14 mouse cellular contexts compared by ENCODE assay signal in genomic region chr15:97904339-97904991, GRCm38 (mm10). TPM values are rescaled to one million over a fixed set of nuclear protein-coding genes. Genes with fewer than 3 reads are reported as not detected.
DNase-seq lines count a peak whose midpoint lies in the region; ATAC-seq and TF ChIP-seq lines count a peak whose summit lies in the region.
"Had no signal": no experiment of that assay in that cellular context is flagged by ENCODE, and none has a peak within 500 bp of the region (broad histone marks: within the 10 kb centered on the region; RNA-seq: fewer than 3 reads in every experiment).

No protein-coding gene starts in this region.

- no peaks in the 10 kb centered on the region for H3K9me3 ChIP-seq in kidney, embryonic 16.5 days (ENCODE audit: low read length)
- H3K9me3 ChIP-seq in midbrain, embryonic 11.5 days (ENCODE audit: control insufficient read depth, low read length) = no peaks in the 10 kb centered on the region
- H3K9me3 ChIP-seq in midbrain, embryonic 15.5 days = no peaks in the 10 kb centered on the region
- H3K9me3 ChIP-seq: forebrain, embryonic 15.5 days; limb, embryonic 15.5 days; midbrain, embryonic 13.5 days had no signal

- no peak; the same call in 1 of the 2 replicates for TF ChIP-seq CTCF in kidney, adult 2 months (conservative IDR thresholded peaks at IDR 0.05; ENCODE audit: insufficient read depth, insufficient read length, low read depth, low read length)
- TF ChIP-seq CTCF in thymus, adult 2 months (IDR thresholded peaks at IDR 0.05; ENCODE audit: borderline replicate concordance, control insufficient read depth, extremely low read depth, insufficient read depth, low read length, poor library complexity) = no peak

- peak overlapping the region; percentile 5; the same call in 1 of the 2 replicates for H3K4me3 ChIP-seq in kidney, adult 2 months (ENCODE audit: insufficient read depth, low read depth, low read length)
- no peak overlapping the region for H3K4me3 ChIP-seq in kidney, embryonic 16.5 days (ENCODE audit: low read length)
- no peak overlapping the region for H3K4me3 ChIP-seq in midbrain, embryonic 11.5 days (ENCODE audit: low read depth, low read length)
- H3K4me3 ChIP-seq in midbrain, embryonic 15.5 days = no peak overlapping the region
- H3K4me3 ChIP-seq in thymus, adult 2 months (ENCODE audit: control insufficient read depth, insufficient read depth, low read length) = no peak overlapping the region
- H3K4me3 ChIP-seq: forebrain, embryonic 15.5 days; limb, embryonic 15.5 days; midbrain, embryonic 13.5 days had no signal

- DNase-seq in kidney, adult 2 months = peak; percentile 78
- DNase-seq in midbrain, embryonic 11.5 days (ENCODE audit: low spot score, missing footprints) = peak; percentile 21
- DNase-seq in kidney, postnatal 36 days = peak; percentile 68 to 71
- no peak for DNase-seq in thymus, adult 2 months
- DNase-seq in gastrocnemius, postnatal 10 days = no peak
- DNase-seq: adrenal gland, adult 8-10 months; cerebellum, adult 11-12 months; right cerebral cortex, adult 18-20 months had no signal

- no peak overlapping the region; the same call in 1 of the 2 replicates for H3K9ac ChIP-seq in kidney, embryonic 16.5 days (replicated peaks; ENCODE audit: low read length)
- H3K9ac ChIP-seq in midbrain, embryonic 11.5 days (ENCODE audit: low read length) = no peak overlapping the region
- no peak overlapping the region for H3K9ac ChIP-seq in midbrain, embryonic 15.5 days
- H3K9ac ChIP-seq: forebrain, embryonic 15.5 days; limb, embryonic 15.5 days; midbrain, embryonic 13.5 days had no signal

- H3K27ac ChIP-seq in kidney, adult 2 months (ENCODE audit: insufficient read depth, low read depth, low read length) = peak overlapping the region; percentile 88
- no peak overlapping the region for H3K27ac ChIP-seq in kidney, embryonic 16.5 days (ENCODE audit: low read length)
- no peak overlapping the region for H3K27ac ChIP-seq in midbrain, embryonic 11.5 days (ENCODE audit: low read depth, low read length)
- no peak overlapping the region for H3K27ac ChIP-seq in midbrain, embryonic 15.5 days
- H3K27ac ChIP-seq in thymus, adult 2 months (ENCODE audit: control insufficient read depth, insufficient read depth, low read length) = no peak overlapping the region
- H3K27ac ChIP-seq: forebrain, embryonic 15.5 days; limb, embryonic 15.5 days; midbrain, embryonic 13.5 days had no signal

- no peak for ATAC-seq in kidney, embryonic 16.5 days (ENCODE audit: low FRiP score, low TSS enrichment)
- ATAC-seq in midbrain, embryonic 11.5 days (ENCODE audit: low FRiP score) = no peak
- no peak for ATAC-seq in midbrain, embryonic 15.5 days (replicated peaks)
- ATAC-seq: CD4-positive, CD25-positive, alpha-beta regulatory T cell, adult 4 months; forebrain, embryonic 15.5 days; midbrain, embryonic 13.5 days had no signal

- no peak overlapping the region for H3K4me2 ChIP-seq in kidney, embryonic 16.5 days (replicated peaks; ENCODE audit: low read depth, low read length)
- H3K4me2 ChIP-seq in midbrain, embryonic 11.5 days = no peak overlapping the region
- H3K4me2 ChIP-seq in midbrain, embryonic 15.5 days = no peak overlapping the region
- H3K4me2 ChIP-seq: forebrain, embryonic 15.5 days; limb, embryonic 15.5 days; midbrain, embryonic 13.5 days had no signal

- TF ChIP-seq POLR2A in kidney, adult 2 months (IDR thresholded peaks at IDR 0.05; ENCODE audit: low read depth, low read length) = no peak
- no peak for TF ChIP-seq POLR2A in thymus, adult 2 months (IDR thresholded peaks at IDR 0.05; ENCODE audit: control insufficient read depth, extremely low read depth, insufficient read depth, low read length, poor library complexity)

- H3K27me3 ChIP-seq in kidney, adult 2 months (replicated peaks; ENCODE audit: control insufficient read depth, insufficient read depth, low read length) = no peaks in the 10 kb centered on the region
- H3K27me3 ChIP-seq in kidney, embryonic 16.5 days (ENCODE audit: insufficient read depth, low read length) = peaks cover 15% of the 10 kb centered on the region
- H3K27me3 ChIP-seq in midbrain, embryonic 11.5 days (ENCODE audit: control insufficient read depth, insufficient read depth, low read length) = peaks cover 21% of the 10 kb centered on the region
- peaks cover 28% of the 10 kb centered on the region for H3K27me3 ChIP-seq in midbrain, embryonic 15.5 days (replicated peaks)
- H3K27me3 ChIP-seq in thymus, adult 2 months (ENCODE audit: control insufficient read depth, insufficient read depth, low read length) = no peaks in the 10 kb centered on the region; the same call in 1 of the 2 replicates

- no peaks in the 10 kb centered on the region for H3K36me3 ChIP-seq in kidney, adult 2 months (ENCODE audit: control insufficient read depth, insufficient read depth, low read length)
- no peaks in the 10 kb centered on the region for H3K36me3 ChIP-seq in kidney, embryonic 16.5 days (ENCODE audit: insufficient read depth, low read length)
- no peaks in the 10 kb centered on the region for H3K36me3 ChIP-seq in midbrain, embryonic 11.5 days (ENCODE audit: control insufficient read depth, insufficient read depth, low read length)
- no peaks in the 10 kb centered on the region for H3K36me3 ChIP-seq in midbrain, embryonic 15.5 days (replicated peaks)
- no peaks in the 10 kb centered on the region for H3K36me3 ChIP-seq in thymus, adult 2 months (ENCODE audit: control insufficient read depth, insufficient read depth, low read length)
- H3K36me3 ChIP-seq: forebrain, embryonic 15.5 days; limb, embryonic 15.5 days; midbrain, embryonic 13.5 days had no signal

- peaks cover 33% of the 10 kb centered on the region; the same call in 1 of the 2 replicates for H3K4me1 ChIP-seq in kidney, adult 2 months (ENCODE audit: control insufficient read depth, insufficient read depth, low read length)
- peaks cover 35% of the 10 kb centered on the region for H3K4me1 ChIP-seq in kidney, embryonic 16.5 days (ENCODE audit: insufficient read depth, low read length)
- H3K4me1 ChIP-seq in midbrain, embryonic 11.5 days (ENCODE audit: control insufficient read depth, insufficient read depth, low read length) = peaks cover 11% of the 10 kb centered on the region
- H3K4me1 ChIP-seq in midbrain, embryonic 15.5 days = peaks cover 14% of the 10 kb centered on the region
- peaks cover 18% of the 10 kb centered on the region for H3K4me1 ChIP-seq in thymus, adult 2 months (replicated peaks; ENCODE audit: control insufficient read depth, insufficient read depth, low read length)

- 22% methylated on average over 11 of the region's 11 CpGs for WGBS in kidney, adult 2 months
- WGBS in kidney, embryonic 16.5 days = 49% methylated on average over 11 of the region's 11 CpGs
- 70% methylated on average over 11 of the region's 11 CpGs for WGBS in midbrain, embryonic 11.5 days
- WGBS in midbrain, embryonic 15.5 days = 73% methylated on average over 11 of the region's 11 CpGs
- 86% methylated on average over 11 of the region's 11 CpGs for WGBS in thymus, adult 2 months

RNA-seq across cellular contexts. Expression of gene Vdr, which starts 6.0 kb away (rescaled TPM):
- polyA plus RNA-seq in kidney, adult 2 months (2012; rRNA removed) = 96.6 and 114 TPM in 2 replicates
- polyA plus RNA-seq in kidney, embryonic 16.5 days (2015; fragmentation: Nextera tagmentation; extraction: Ambion mirVana) = 9.6 and 10.5 TPM in 2 replicates
- 0.10 and 0.38 TPM in 2 replicates for polyA plus RNA-seq in midbrain, embryonic 11.5 days (2014; fragmentation: Nextera tagmentation; extraction: Ambion mirVana)
- polyA plus RNA-seq in midbrain, embryonic 15.5 days (2015; fragmentation: Nextera tagmentation; extraction: Ambion mirVana) = 0.08 and 0.10 TPM in 2 replicates
- 5.3 and 6.2 TPM in 2 replicates for polyA plus RNA-seq in thymus, adult 2 months (2012; rRNA removed)
- 1 to 10 TPM in 1 of 2 experiments, under 1 TPM in 1; 0.40 to 2.8 TPM for total RNA-seq in gastrocnemius, postnatal 10 days (2021)
- polyA plus RNA-seq: midbrain, embryonic 13.5 days had no signal

RNA-seq across cellular contexts. Expression of gene Tmem106c, which starts 59.5 kb away (rescaled TPM):
- 69.4 and 74.9 TPM in 2 replicates for polyA plus RNA-seq in kidney, adult 2 months (2012; rRNA removed)
- 56.0 and 61.3 TPM in 2 replicates for polyA plus RNA-seq in kidney, embryonic 16.5 days (2015; fragmentation: Nextera tagmentation; extraction: Ambion mirVana)
- 60.4 and 62.7 TPM in 2 replicates for polyA plus RNA-seq in midbrain, embryonic 11.5 days (2014; fragmentation: Nextera tagmentation; extraction: Ambion mirVana)
- 56.2 and 58.9 TPM in 2 replicates for polyA plus RNA-seq in midbrain, embryonic 15.5 days (2015; fragmentation: Nextera tagmentation; extraction: Ambion mirVana)
- polyA plus RNA-seq in thymus, adult 2 months (2012; rRNA removed) = 38.4 and 40.0 TPM in 2 replicates
- total RNA-seq in gastrocnemius, postnatal 10 days (2021) = 10 to 100 TPM; 14.4 to 17.7 TPM

Comparison
In these comparisons a context has a peak if more than half of its experiments do, and no peak if none do; other contexts are left out.
1. DNase-seq: peak in kidney, adult 2 months (single experiment), midbrain, embryonic 11.5 days (single experiment) and kidney, postnatal 36 days (2 of 2); none in thymus, adult 2 months (single experiment) and gastrocnemius, postnatal 10 days (single experiment).